Mouse (Mus musculus): Measurements from ENCODE around the gene Fam129b. TPM values are rescaled to one million over a fixed set of nuclear protein-coding genes. Genes with fewer than 3 reads are reported as not detected.

The Fam129b gene
- total and polyA plus RNA-seq, 3 experiments = 0.53 to 20.7 (median 1.5) TPM

DNA sequence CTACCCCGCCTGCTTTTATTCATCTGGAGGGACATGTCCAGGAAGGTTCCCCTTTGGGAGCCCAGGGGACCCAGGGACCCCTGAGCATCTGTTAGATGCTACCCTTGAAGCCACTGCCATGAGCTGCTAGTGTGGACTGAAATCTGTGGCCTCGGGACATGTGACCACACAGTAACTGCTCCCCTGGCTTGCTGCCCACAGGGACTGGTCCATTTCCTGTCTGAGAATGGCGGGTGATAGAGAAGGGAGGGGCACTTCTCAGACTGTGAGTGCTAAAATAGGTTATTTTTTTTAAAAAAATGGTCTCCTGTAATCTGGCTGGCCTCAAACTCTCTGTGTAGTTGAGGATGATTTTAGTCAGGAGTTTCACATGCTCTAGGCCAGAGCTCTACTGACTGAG, 5.8 kb downstream of the Fam129b start:
- DNase-seq (ENCODE audit: low spot score) (no peak), ATAC-seq (ENCODE audit: extremely low read depth, insufficient number of reproducible peaks, low FRiP score, poor library complexity, severe bottlenecking) (no peak)
- Histone ChIP-seq H3K27me3 (ENCODE audit: insufficient read depth, low read length) (peaks cover 70% of the 10 kb centered on the region), H3K9me3 (replicated peaks) (no peaks in the 10 kb centered on the region), H3K4me1 (ENCODE audit: insufficient read depth, low read depth, low read length) (peaks cover 8% of the 10 kb centered on the region), H3K36me3 (replicated peaks) (no peaks in the 10 kb centered on the region), H3K4me3 (ENCODE audit: low read depth, low read length) (no peak overlapping the region)
- no peak for TF ChIP-seq GATA1 (IDR thresholded peaks at IDR 0.05; ENCODE audit: borderline replicate concordance, low read length)
- no peak for TF ChIP-seq CTCF (IDR thresholded peaks at IDR 0.05; ENCODE audit: low read depth, low read length)
- TF ChIP-seq GATA2 (IDR thresholded peaks at IDR 0.05; ENCODE audit: borderline replicate concordance, low read depth, low read length) = no peak
- no peak for TF ChIP-seq TAL1 (conservative IDR thresholded peaks at IDR 0.05; ENCODE audit: low read depth, low read length)
- TF ChIP-seq POLR2AphosphoS5 (IDR thresholded peaks at IDR 0.05; ENCODE audit: insufficient replicate concordance, low read depth, low read length) = no peak

DNA sequence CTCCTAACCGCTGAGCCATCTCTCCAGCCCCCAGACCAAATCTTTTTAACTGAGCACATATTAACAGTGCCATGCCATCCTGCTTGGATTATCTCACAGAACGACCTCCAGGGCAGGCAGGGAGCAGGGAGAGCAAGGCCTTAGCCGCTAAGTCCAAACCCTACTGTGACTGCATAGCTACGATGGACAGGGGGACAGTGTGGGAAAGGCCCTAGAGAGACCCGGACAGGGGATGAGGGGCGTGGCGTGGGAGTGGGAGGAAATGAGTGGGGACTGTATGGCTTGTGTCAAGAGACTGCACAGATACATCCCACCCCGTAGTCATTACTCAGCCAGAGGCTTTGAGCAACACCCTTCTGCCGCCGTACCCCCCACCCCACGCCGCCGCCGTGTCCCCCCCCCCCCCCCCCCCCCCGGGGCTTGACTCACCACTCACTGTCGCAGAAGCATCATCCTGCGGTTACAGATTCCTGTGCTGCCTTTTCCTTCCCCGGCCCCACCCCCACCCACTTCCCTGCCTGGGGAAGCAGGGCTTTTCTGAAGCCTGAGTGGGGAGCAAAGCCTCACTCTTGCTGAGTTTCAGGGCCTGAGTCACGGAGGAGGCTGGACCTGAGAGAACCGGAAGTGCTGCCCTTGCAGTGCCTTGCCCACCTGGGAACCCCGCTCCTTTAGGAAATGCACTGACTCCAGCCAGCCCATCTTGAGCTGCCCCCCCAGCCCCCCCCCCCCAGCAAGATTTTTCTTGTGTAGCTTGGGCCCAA, 6.5 kb downstream of the Fam129b start:
- H3K36me3 ChIP-seq (replicated peaks) = no peaks in the 10 kb centered on the region
- peaks cover 6% of the 10 kb centered on the region for H3K4me1 ChIP-seq (ENCODE audit: insufficient read depth, low read depth, low read length)
- no peaks in the 10 kb centered on the region for H3K9me3 ChIP-seq (replicated peaks)
- H3K27me3 ChIP-seq (ENCODE audit: insufficient read depth, low read length) = peaks cover 66% of the 10 kb centered on the region
- no peak for TF ChIP-seq CTCF (IDR thresholded peaks at IDR 0.05; ENCODE audit: low read depth, low read length)
- no peak for TF ChIP-seq GATA2 (IDR thresholded peaks at IDR 0.05; ENCODE audit: borderline replicate concordance, low read depth, low read length)
- no peak for TF ChIP-seq TAL1 (conservative IDR thresholded peaks at IDR 0.05; ENCODE audit: low read depth, low read length)
- no peak for TF ChIP-seq GATA1 (IDR thresholded peaks at IDR 0.05; ENCODE audit: borderline replicate concordance, low read length)
- TF ChIP-seq POLR2AphosphoS5 (IDR thresholded peaks at IDR 0.05; ENCODE audit: insufficient replicate concordance, low read depth, low read length) = no peak
- H3K4me3 ChIP-seq (ENCODE audit: low read depth, low read length) = no peak overlapping the region
- ATAC-seq (ENCODE audit: extremely low read depth, insufficient number of reproducible peaks, low FRiP score, poor library complexity, severe bottlenecking) (no peak), DNase-seq (ENCODE audit: low spot score) (no peak)

DNA sequence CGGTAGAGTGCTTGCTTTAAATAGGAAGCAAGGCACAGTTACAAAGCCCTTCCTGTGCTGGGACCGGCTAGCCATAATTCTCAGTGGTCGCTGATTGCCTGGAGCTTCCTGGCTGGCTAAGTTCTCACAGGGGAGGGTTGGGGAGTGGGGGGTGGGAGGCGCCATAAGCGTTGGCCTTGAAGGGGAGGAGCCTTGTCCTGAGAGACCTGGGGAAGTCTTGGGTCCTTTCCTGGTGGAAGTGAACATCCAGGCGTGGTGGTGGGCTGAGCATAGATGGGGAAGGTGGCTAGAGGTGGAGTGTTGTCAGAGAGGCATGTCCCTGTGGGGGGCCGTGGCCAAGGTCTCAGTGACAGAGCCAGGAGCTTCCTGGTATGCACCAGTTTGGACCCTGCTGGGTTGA, 8.8 kb downstream of the Fam129b start:
- Histone ChIP-seq H3K9me3 (replicated peaks) (no peaks in the 10 kb centered on the region), H3K4me1 (ENCODE audit: insufficient read depth, low read depth, low read length) (peaks cover 17% of the 10 kb centered on the region), H3K27me3 (ENCODE audit: insufficient read depth, low read length) (peaks cover 59% of the 10 kb centered on the region), H3K4me3 (ENCODE audit: low read depth, low read length) (no peak overlapping the region), H3K36me3 (replicated peaks) (no peaks in the 10 kb centered on the region)
- ATAC-seq (ENCODE audit: extremely low read depth, insufficient number of reproducible peaks, low FRiP score, poor library complexity, severe bottlenecking) (no peak), DNase-seq (ENCODE audit: low spot score) (no peak)
- TF ChIP-seq GATA1 (IDR thresholded peaks at IDR 0.05; ENCODE audit: borderline replicate concordance, low read length) = no peak
- no peak for TF ChIP-seq POLR2AphosphoS5 (IDR thresholded peaks at IDR 0.05; ENCODE audit: insufficient replicate concordance, low read depth, low read length)
- no peak for TF ChIP-seq CTCF (IDR thresholded peaks at IDR 0.05; ENCODE audit: low read depth, low read length)
- no peak for TF ChIP-seq GATA2 (IDR thresholded peaks at IDR 0.05; ENCODE audit: borderline replicate concordance, low read depth, low read length)
- TF ChIP-seq TAL1 (conservative IDR thresholded peaks at IDR 0.05; ENCODE audit: low read depth, low read length) = no peak

- no peaks in the 10 kb centered on the region for H3K9me3 ChIP-seq (replicated peaks)
- DNase-seq (ENCODE audit: low spot score) (no peak), ATAC-seq (ENCODE audit: extremely low read depth, insufficient number of reproducible peaks, low FRiP score, poor library complexity, severe bottlenecking) (no peak)
- H3K4me3 ChIP-seq (ENCODE audit: low read depth, low read length) = no peak overlapping the region
- peaks cover 35% of the 10 kb centered on the region for H3K4me1 ChIP-seq (ENCODE audit: insufficient read depth, low read depth, low read length)
- TF ChIP-seq GATA1 (IDR thresholded peaks at IDR 0.05; ENCODE audit: borderline replicate concordance, low read length) (no peak), POLR2AphosphoS5 (IDR thresholded peaks at IDR 0.05; ENCODE audit: insufficient replicate concordance, low read depth, low read length) (no peak), GATA2 (IDR thresholded peaks at IDR 0.05; ENCODE audit: borderline replicate concordance, low read depth, low read length) (no peak), CTCF (IDR thresholded peaks at IDR 0.05; ENCODE audit: low read depth, low read length) (no peak), TAL1 (conservative IDR thresholded peaks at IDR 0.05; ENCODE audit: low read depth, low read length) (no peak)
- H3K36me3 ChIP-seq (replicated peaks) = no peaks in the 10 kb centered on the region
- peaks cover 41% of the 10 kb centered on the region for H3K27me3 ChIP-seq (ENCODE audit: insufficient read depth, low read length)
These were observed 12.1 kb downstream of the Fam129b start for GRCm38 (mm10) chr2:32888029-32888428.

DNA sequence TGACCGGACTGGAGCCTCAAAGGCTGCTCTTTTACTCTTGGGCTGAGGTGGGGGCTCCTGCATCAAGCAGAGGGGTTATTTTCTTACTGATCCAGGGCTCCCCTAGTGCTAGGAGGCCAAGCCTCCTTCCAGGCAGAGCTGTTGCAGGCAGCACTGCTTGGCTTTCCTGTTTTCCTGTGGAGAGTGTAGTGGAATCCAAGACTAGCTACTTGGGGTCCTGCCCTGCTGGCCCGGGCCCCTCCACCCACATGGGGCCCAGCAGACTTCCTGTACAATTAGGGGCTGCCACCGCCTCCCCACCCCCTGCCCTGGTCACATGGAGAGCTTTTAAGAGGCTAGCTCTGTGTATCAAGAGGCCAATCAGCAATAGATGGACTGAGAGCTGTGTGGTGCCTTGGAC, 12.6 kb downstream of the Fam129b start:
- DNase-seq (ENCODE audit: low spot score) = no peak

DNA sequence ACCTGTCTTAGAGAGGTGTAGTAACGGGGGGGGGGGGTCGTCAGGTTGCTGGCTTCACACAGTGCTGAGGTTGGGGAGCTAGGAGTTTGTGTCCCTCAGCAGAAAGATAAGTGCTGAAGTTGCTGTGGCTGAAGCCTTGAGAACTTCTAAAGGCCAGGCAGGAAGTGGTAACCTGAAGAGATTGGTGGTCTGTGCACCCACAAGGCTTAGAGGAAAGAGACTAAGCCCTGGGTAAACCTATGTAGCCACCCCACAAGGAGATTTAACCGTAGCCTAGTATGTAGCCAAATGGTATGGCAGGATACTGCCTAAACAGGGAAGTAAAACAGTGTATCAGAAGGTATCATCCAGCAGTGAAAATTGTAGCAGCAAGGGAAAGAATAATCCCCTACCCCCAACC, 14.4 kb downstream of the Fam129b start:
- no peak for TF ChIP-seq GATA1 (IDR thresholded peaks at IDR 0.05; ENCODE audit: borderline replicate concordance, low read length)
- no peak for TF ChIP-seq GATA2 (IDR thresholded peaks at IDR 0.05; ENCODE audit: borderline replicate concordance, low read depth, low read length)
- no peak for TF ChIP-seq TAL1 (conservative IDR thresholded peaks at IDR 0.05; ENCODE audit: low read depth, low read length)
- no peak for TF ChIP-seq POLR2AphosphoS5 (IDR thresholded peaks at IDR 0.05; ENCODE audit: insufficient replicate concordance, low read depth, low read length)
- TF ChIP-seq CTCF (IDR thresholded peaks at IDR 0.05; ENCODE audit: low read depth, low read length) = no peak
- peaks cover 56% of the 10 kb centered on the region for H3K4me1 ChIP-seq (ENCODE audit: insufficient read depth, low read depth, low read length)
- H3K27me3 ChIP-seq (ENCODE audit: insufficient read depth, low read length) = peaks cover 29% of the 10 kb centered on the region
- H3K4me3 ChIP-seq (ENCODE audit: low read depth, low read length) = no peak overlapping the region
- no peaks in the 10 kb centered on the region for H3K36me3 ChIP-seq (replicated peaks)
- peaks cover 4% of the 10 kb centered on the region; the same call in 1 of the 2 replicates for H3K9me3 ChIP-seq (replicated peaks)
- ATAC-seq (ENCODE audit: extremely low read depth, insufficient number of reproducible peaks, low FRiP score, poor library complexity, severe bottlenecking) (no peak), DNase-seq (ENCODE audit: low spot score) (no peak)

More for the DNA sequence above, 12.6 kb downstream of the Fam129b start:
- H3K27me3 ChIP-seq (ENCODE audit: insufficient read depth, low read length) = peaks cover 40% of the 10 kb centered on the region
- peaks cover 40% of the 10 kb centered on the region for H3K4me1 ChIP-seq (ENCODE audit: insufficient read depth, low read depth, low read length)
- no peaks in the 10 kb centered on the region for H3K9me3 ChIP-seq (replicated peaks)
- H3K36me3 ChIP-seq (replicated peaks) = no peaks in the 10 kb centered on the region
- TF ChIP-seq GATA2 (IDR thresholded peaks at IDR 0.05; ENCODE audit: borderline replicate concordance, low read depth, low read length) (no peak), CTCF (IDR thresholded peaks at IDR 0.05; ENCODE audit: low read depth, low read length) (no peak), TAL1 (conservative IDR thresholded peaks at IDR 0.05; ENCODE audit: low read depth, low read length) (no peak), POLR2AphosphoS5 (IDR thresholded peaks at IDR 0.05; ENCODE audit: insufficient replicate concordance, low read depth, low read length) (no peak), GATA1 (IDR thresholded peaks at IDR 0.05; ENCODE audit: borderline replicate concordance, low read length) (no peak)
- ATAC-seq (ENCODE audit: extremely low read depth, insufficient number of reproducible peaks, low FRiP score, poor library complexity, severe bottlenecking) = no peak
- no peak overlapping the region for H3K4me3 ChIP-seq (ENCODE audit: low read depth, low read length)

Data from G1E (cell line).